Comparison of ENCODE assay signal across 8 mouse cellular contexts in the genomic region with DNA sequence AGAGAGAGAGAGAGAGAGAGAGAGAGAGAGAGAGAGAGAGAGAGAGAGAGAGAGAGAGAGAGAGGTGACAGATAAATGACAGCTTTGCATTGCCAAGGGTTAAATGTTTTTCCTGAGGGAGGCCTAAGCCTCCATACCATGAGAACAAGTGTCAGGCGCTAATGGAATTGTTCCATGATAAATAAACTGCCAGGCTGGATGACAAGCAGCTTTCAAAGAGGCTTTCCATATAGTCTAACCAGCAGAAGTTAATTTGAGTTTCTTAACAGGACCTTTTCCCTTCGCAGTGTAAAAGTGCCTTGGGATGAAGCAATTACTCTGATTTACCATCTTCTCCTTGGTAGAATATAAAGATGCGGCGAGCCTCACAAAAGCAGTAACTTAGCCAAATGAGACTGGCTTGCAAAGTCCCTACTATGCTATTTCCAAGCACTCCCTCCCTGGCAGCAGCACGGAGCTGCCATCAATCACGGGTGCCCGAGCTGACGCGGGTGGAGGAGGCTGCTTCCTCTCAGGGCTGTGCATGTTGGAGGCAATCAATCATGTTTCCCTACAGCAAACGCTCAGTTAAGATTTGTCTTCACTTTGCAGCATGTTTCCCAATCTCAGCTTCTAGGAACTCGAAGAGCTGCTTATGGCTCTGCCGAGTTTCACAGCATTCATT.
DNase-seq lines count a peak whose midpoint lies in the region; ATAC-seq and TF ChIP-seq lines count a peak whose summit lies in the region.

No protein-coding gene starts in this region.

- H3K9me3 ChIP-seq in forebrain, embryonic 12.5 days: no peaks in the 10 kb centered on the region
- no peaks in the 10 kb centered on the region for H3K9me3 ChIP-seq in forebrain, embryonic 10.5 days
- no peaks in the 10 kb centered on the region for H3K9me3 ChIP-seq in lung, embryonic 14.5 days (ENCODE audit: low read depth, low read length)
- no peaks in the 10 kb centered on the region for H3K9me3 ChIP-seq in stomach, postnatal 0 days (ENCODE audit: control insufficient read depth, low read length)

- H3K4me2 ChIP-seq in forebrain, embryonic 12.5 days: no peak overlapping the region
- no peak overlapping the region for H3K4me2 ChIP-seq in lung, embryonic 14.5 days
- peak overlapping the region; percentile 20; the same call in 1 of the 2 replicates for H3K4me2 ChIP-seq in stomach, postnatal 0 days (replicated peaks; ENCODE audit: low read depth)

- no peak for DNase-seq in forebrain, embryonic 10.5 days (ENCODE audit: extremely low spot score, low spot score)
- peak; percentile 30 for DNase-seq in right cerebral cortex, adult 18-20 months
- DNase-seq in right cerebral cortex, postnatal 14 days: no peak
- DNase-seq in lung, embryonic 14.5 days: peak; percentile 73
- no peak for DNase-seq in stomach, postnatal 0 days (ENCODE audit: low spot score)
- DNase-seq in retina, postnatal 1 day: no peak
- no peak for DNase-seq in heart, adult 2 months

- H3K79me2 ChIP-seq in heart, adult 2 months (replicated peaks; ENCODE audit: control insufficient read depth, insufficient read depth, low read length): no peaks in the 10 kb centered on the region

- 0 out of 2 replicates have a peak overlapping the region, but pooled peaks have one; percentile 31 for H3K27ac ChIP-seq in forebrain, embryonic 12.5 days
- H3K27ac ChIP-seq in forebrain, embryonic 10.5 days: no peak overlapping the region
- H3K27ac ChIP-seq in lung, embryonic 14.5 days (ENCODE audit: low read depth): no peak overlapping the region
- no peak overlapping the region for H3K27ac ChIP-seq in stomach, postnatal 0 days (replicated peaks)
- H3K27ac ChIP-seq in heart, adult 2 months: no peak overlapping the region

- H3K9ac ChIP-seq in forebrain, embryonic 12.5 days: no peak overlapping the region
- H3K9ac ChIP-seq in lung, embryonic 14.5 days: no peak overlapping the region
- H3K9ac ChIP-seq in stomach, postnatal 0 days (ENCODE audit: low read length): no peak overlapping the region
- H3K9ac ChIP-seq in heart, adult 2 months (ENCODE audit: low read depth, low read length): no peak overlapping the region

- no peak for TF ChIP-seq CTCF in lung, embryonic 14.5 days (IDR thresholded peaks at IDR 0.05; ENCODE audit: low read depth)
- no peak for TF ChIP-seq CTCF in stomach, postnatal 0 days (IDR thresholded peaks at IDR 0.05; ENCODE audit: low read depth)
- no peak for TF ChIP-seq CTCF in heart, adult 2 months (IDR thresholded peaks at IDR 0.05)

- no peaks in the 10 kb centered on the region for H3K27me3 ChIP-seq in forebrain, embryonic 12.5 days
- no peaks in the 10 kb centered on the region for H3K27me3 ChIP-seq in forebrain, embryonic 10.5 days (ENCODE audit: poor library complexity, severe bottlenecking)
- no peaks in the 10 kb centered on the region for H3K27me3 ChIP-seq in lung, embryonic 14.5 days (ENCODE audit: insufficient read depth, low read length)
- no peaks in the 10 kb centered on the region for H3K27me3 ChIP-seq in stomach, postnatal 0 days (ENCODE audit: control insufficient read depth, insufficient read depth, low read length)
- no peaks in the 10 kb centered on the region for H3K27me3 ChIP-seq in heart, adult 2 months (ENCODE audit: control insufficient read depth, insufficient read depth, low read length)

- 64% methylated on average over 12 of the region's 12 CpGs for WGBS in forebrain, embryonic 12.5 days
- WGBS in forebrain, embryonic 10.5 days: 82% methylated on average over 12 of the region's 12 CpGs
- WGBS in lung, embryonic 14.5 days: 10% methylated on average over 12 of the region's 12 CpGs
- 10% methylated on average over 12 of the region's 12 CpGs for WGBS in stomach, postnatal 0 days
- WGBS in heart, adult 2 months: 48% methylated on average over 12 of the region's 12 CpGs

- no peak for TF ChIP-seq EP300 in stomach, postnatal 0 days (optimal IDR thresholded peaks at IDR 0.05)
- TF ChIP-seq EP300 in heart, adult 2 months (IDR thresholded peaks at IDR 0.05; ENCODE audit: insufficient read depth, low read depth, low read length): no peak

- H3K36me3 ChIP-seq in forebrain, embryonic 12.5 days (replicated peaks): no peaks in the 10 kb centered on the region
- H3K36me3 ChIP-seq in forebrain, embryonic 10.5 days (replicated peaks): no peaks in the 10 kb centered on the region
- H3K36me3 ChIP-seq in lung, embryonic 14.5 days (ENCODE audit: insufficient read depth): no peaks in the 10 kb centered on the region
- no peaks in the 10 kb centered on the region for H3K36me3 ChIP-seq in stomach, postnatal 0 days (ENCODE audit: control insufficient read depth, insufficient read depth, low read length)
- H3K36me3 ChIP-seq in heart, adult 2 months (ENCODE audit: control insufficient read depth, insufficient read depth, low read length): no peaks in the 10 kb centered on the region

- ATAC-seq in forebrain, embryonic 12.5 days (ENCODE audit: low FRiP score): no peak
- peak; percentile 72 for ATAC-seq in lung, embryonic 14.5 days (ENCODE audit: insufficient read depth)
- no peak for ATAC-seq in stomach, postnatal 0 days (ENCODE audit: low FRiP score, low TSS enrichment)

- TF ChIP-seq POLR2A in heart, adult 2 months (IDR thresholded peaks at IDR 0.05; ENCODE audit: insufficient read depth, low read depth, low read length): no peak

- intact Hi-C loops in heart, adult 2 months (cut with DNase I): no loop called here

- peaks cover 15% of the 10 kb centered on the region; the same call in 1 of the 2 replicates for H3K4me1 ChIP-seq in forebrain, embryonic 12.5 days
- peaks cover 25% of the 10 kb centered on the region for H3K4me1 ChIP-seq in forebrain, embryonic 10.5 days
- H3K4me1 ChIP-seq in lung, embryonic 14.5 days (ENCODE audit: insufficient read depth): peaks cover 10% of the 10 kb centered on the region; the same call in 1 of the 2 replicates
- 0 out of 2 replicates have a peak, but pooled peaks cover 2% of the 10 kb centered on the region for H3K4me1 ChIP-seq in stomach, postnatal 0 days (replicated peaks; ENCODE audit: control insufficient read depth, insufficient read depth)
- H3K4me1 ChIP-seq in heart, adult 2 months (ENCODE audit: control insufficient read depth, insufficient read depth, low read length): no peaks in the 10 kb centered on the region

- no peak overlapping the region for H3K4me3 ChIP-seq in forebrain, embryonic 12.5 days (replicated peaks)
- no peak overlapping the region for H3K4me3 ChIP-seq in forebrain, embryonic 10.5 days
- H3K4me3 ChIP-seq in lung, embryonic 14.5 days (ENCODE audit: low read depth, low read length): no peak overlapping the region
- no peak overlapping the region for H3K4me3 ChIP-seq in stomach, postnatal 0 days (ENCODE audit: low read depth, low read length)
- H3K4me3 ChIP-seq in heart, adult 2 months: no peak overlapping the region

Comparison
In these comparisons a context has a peak if more than half of its experiments do, and no peak if none do; other contexts are left out.
1. DNase-seq: peak in right cerebral cortex, adult 18-20 months (single experiment) and lung, embryonic 14.5 days (single experiment); none in forebrain, embryonic 10.5 days (single experiment), right cerebral cortex, postnatal 14 days (single experiment), stomach, postnatal 0 days (single experiment), retina, postnatal 1 day (single experiment) and heart, adult 2 months (0 of 2).